Mouse (Mus musculus): Measurements from ENCODE around the gene Ikzf2.

Ikzf2 gene

GRCm38 (mm10) chr1:69591889-69592288 is 95.2 kb downstream of the Ikzf2 start:
- no peak for DNase-seq (ENCODE audit: low spot score in 2 of 2)

- DNase-seq (ENCODE audit: low spot score in 2 of 2), result peak in 1 of 2 experiments; percentile 6
Observed at GRCm38 (mm10) chr1:69591328-69591801, 95.7 kb downstream of the Ikzf2 start.

GRCm38 (mm10) chr1:69585546-69585945 is 101.5 kb downstream of the Ikzf2 start:
- no peak for DNase-seq (ENCODE audit: low spot score in 2 of 2)

GRCm38 (mm10) chr1:69583932-69584659 is 102.9 kb downstream of the Ikzf2 start:
- no peak for DNase-seq (ENCODE audit: low spot score in 2 of 2)

- DNase-seq (ENCODE audit: low spot score in 2 of 2), result no peak
Observed at GRCm38 (mm10) chr1:69578917-69579316, 108.1 kb downstream of the Ikzf2 start.

GRCm38 (mm10) chr1:69559443-69560090 is 127.5 kb downstream of the Ikzf2 start:
- no peak for DNase-seq (ENCODE audit: low spot score in 2 of 2)

- DNase-seq (ENCODE audit: low spot score in 2 of 2), result no peak
Observed at GRCm38 (mm10) chr1:69555636-69556151, 131.4 kb downstream of the Ikzf2 start.

GRCm38 (mm10) chr1:69549987-69550386 is 137.1 kb downstream of the Ikzf2 start:
- no peak for DNase-seq (ENCODE audit: low spot score in 2 of 2)

GRCm38 (mm10) chr1:69545885-69546253 is 141.2 kb downstream of the Ikzf2 start:
- DNase-seq (ENCODE audit: low spot score in 2 of 2), result no peak

- DNase-seq (ENCODE audit: low spot score in 2 of 2), result no peak
Observed at GRCm38 (mm10) chr1:69545217-69545884, 141.7 kb downstream of the Ikzf2 start.

GRCm38 (mm10) chr1:69543774-69544597 is 143.1 kb downstream of the Ikzf2 start:
- no peak for DNase-seq (ENCODE audit: low spot score in 2 of 2)

- DNase-seq (ENCODE audit: low spot score in 2 of 2), result no peak
Observed at GRCm38 (mm10) chr1:69542546-69542945, 144.5 kb downstream of the Ikzf2 start.

GRCm38 (mm10) chr1:69538663-69539062 is 148.4 kb downstream of the Ikzf2 start:
- DNase-seq (ENCODE audit: low spot score in 2 of 2), result no peak

- no peak for DNase-seq (ENCODE audit: low spot score in 2 of 2)
Observed at GRCm38 (mm10) chr1:69537619-69538018, 149.4 kb downstream of the Ikzf2 start.

GRCm38 (mm10) chr1:69535507-69535906 is 151.5 kb downstream of the Ikzf2 start:
- DNase-seq (ENCODE audit: low spot score in 2 of 2), result no peak

GRCm38 (mm10) chr1:69533048-69533447 is 154.0 kb downstream of the Ikzf2 start:
- DNase-seq (ENCODE audit: low spot score in 2 of 2), result no peak

GRCm38 (mm10) chr1:69528696-69529095 is 158.3 kb downstream of the Ikzf2 start:
- no peak for DNase-seq (ENCODE audit: low spot score in 2 of 2)

GRCm38 (mm10) chr1:69521656-69522055 is 165.4 kb downstream of the Ikzf2 start:
- no peak for DNase-seq (ENCODE audit: low spot score in 2 of 2)

- DNase-seq (ENCODE audit: low spot score in 2 of 2), result no peak
Observed at GRCm38 (mm10) chr1:69519356-69519755, 167.7 kb downstream of the Ikzf2 start.

- DNase-seq (ENCODE audit: low spot score in 2 of 2), result no peak
Observed at GRCm38 (mm10) chr1:69518012-69518411, 169.0 kb downstream of the Ikzf2 start.

- DNase-seq (ENCODE audit: low spot score in 2 of 2), result no peak
Observed at GRCm38 (mm10) chr1:69516144-69516543, 170.9 kb downstream of the Ikzf2 start.
